Mouse (Mus musculus) kidney, adult 8-10 months (tissue): Measurements from ENCODE around the gene Olfr1349.
A peak's percentile ranks its signal among the peaks of the same experiment; 100 is the strongest.

Experiments used
- DNase-seq, 2 experiments: peaks; one replicate each; pipeline ENCODE4 v3.0.0; 2022

The Olfr1349 gene

DNA sequence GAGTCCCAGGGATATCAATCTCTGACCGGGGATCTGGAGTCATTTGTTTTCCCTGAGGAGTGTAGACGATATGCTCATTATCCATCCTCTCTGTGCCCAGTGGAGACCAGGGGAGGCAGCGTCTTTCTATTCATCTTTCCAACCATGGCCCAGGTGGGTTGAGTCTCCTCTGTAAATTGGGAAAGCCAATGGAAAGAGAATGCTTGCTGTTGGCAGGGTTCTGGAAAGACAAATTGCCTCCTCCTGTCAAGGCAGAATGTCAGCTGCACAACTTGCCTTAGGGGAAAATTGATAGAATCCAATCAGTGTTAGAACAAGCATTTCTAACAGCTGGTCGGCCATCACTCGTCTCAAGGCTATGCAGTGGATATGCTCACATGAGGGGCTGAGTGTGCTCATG is at the start of gene Olfr1349:
Olfr1349 (minus strand) TSS at position 101 of the 400 bp plus-strand sequence.
- DNase-seq, result no peak

DNA sequence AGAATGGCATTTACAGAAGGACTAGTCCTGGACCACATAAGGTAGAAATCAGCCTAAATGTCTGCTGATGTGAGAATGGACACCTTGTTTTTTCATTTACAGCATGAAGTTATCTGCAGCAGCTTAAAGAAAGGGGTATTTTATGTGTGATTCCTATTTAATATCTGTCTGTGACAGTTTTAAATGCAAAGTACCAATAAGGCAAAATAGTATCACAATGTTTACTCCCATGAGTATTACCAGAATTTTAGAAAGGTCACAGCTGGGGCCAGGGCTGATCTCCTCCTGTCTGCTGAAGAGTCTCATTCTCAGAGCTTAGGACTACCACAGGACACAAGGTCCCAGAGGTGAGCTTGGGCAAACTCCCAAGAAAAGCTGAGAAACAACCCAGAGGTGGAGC is 41.8 kb upstream of the Olfr1349 start, which contains the start of gene Olfr1350:
Olfr1350 (plus strand) TSS at position 301 of the 400 bp plus-strand sequence.
- DNase-seq, result no peak

DNA sequence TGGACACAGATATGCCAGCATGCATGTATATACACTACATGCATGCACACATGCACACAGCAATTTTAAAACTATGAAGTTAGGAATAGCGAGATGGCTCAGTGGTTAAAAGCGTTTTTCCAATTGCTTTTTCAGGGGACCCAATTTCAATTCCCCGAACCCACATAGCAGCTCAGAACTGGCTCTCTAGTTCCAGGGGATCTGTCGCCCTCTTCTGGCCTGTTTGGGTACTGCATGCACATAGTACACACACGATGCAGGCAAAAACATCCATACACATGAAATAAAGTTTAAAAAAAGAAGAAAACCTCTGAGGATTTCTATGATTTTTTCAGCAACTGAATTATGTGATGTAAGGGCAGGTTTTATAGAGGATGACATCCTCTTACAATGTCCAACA is 3.4 kb upstream of the Olfr1349 start:
- peak in 1 of 2 experiments; percentile 37 for DNase-seq

DNA sequence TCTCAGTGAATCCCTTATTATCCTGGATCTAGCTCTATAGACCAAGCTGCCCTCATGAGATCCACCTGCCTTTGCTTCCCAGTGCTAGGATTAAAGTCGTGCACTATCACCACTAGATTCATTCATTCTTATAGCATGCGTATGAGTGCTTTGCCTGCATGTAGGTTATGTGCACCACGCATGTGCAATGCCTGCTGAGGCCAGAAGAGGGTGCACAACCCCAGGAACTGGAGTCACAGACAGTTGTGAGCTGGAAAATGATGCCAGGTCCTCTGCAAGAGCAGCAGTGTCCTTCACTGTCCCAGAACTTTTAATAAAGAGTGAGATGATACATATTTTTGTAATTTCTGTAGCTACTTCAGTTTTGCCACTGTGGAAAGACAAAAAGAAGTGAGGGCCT is 2.3 kb upstream of the Olfr1349 start:
- no peak for DNase-seq

DNA sequence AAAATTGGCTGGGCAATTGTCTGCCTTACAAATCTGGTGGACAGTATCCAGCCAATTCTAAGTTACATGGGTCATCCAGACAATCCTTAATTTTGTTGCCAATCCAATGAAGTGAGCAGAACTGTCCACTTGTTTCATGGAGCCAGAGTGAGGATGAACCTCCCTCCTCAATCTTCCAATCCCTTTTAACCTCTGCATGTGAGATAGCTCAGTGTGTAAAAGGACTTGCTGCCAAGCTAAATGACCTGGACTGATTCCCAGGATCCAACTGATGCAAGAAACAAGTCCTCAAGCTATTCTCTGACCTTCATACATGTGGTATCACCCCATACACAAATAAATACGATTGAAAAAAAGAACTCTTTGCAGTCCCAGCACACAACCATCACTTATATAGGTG is 1.1 kb downstream of the Olfr1349 start:
- no peak for DNase-seq

DNA sequence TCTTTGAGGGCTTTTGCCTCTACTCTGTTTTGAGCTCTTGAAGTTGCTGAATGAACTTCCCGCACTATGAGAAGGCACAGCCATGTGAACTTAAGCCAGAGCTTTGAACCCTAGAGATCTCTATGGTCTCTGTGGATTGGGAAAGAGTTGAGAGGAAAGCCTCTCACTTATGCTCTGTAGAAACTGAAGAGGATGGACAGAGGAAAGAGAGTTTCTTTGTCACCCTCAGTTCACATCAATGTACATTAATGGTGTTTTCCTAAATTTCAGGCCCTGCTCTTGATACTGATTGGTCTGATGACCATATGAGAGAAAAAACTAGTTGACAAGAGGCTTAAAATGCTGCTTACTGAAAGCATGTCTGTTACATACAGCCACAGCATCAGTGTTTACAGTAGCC is 14.1 kb downstream of the Olfr1349 start, which contains the start of gene Olfr1348:
Olfr1348 (minus strand) TSS at position 101 of the 400 bp plus-strand sequence.
- no peak for DNase-seq

DNA sequence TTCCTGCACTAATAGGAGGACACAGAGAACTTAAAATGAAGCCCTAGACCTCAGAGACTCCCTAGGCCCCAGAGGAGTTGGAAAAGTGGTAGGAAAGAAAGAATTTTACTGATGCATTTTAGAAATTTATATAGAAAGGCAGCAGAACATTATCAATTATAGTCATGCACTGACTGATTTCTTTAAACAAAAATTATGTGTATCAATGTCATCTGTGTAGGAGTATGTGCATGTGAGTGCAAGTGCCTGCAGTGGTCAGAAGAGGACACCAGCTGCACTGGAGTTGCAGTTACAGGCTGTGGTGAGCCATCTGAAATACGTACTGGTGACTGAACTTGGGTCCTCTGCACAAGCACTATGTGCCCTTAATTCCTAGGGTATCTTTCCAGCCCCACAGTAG is 23.1 kb downstream of the Olfr1349 start, which contains the start of gene Olfr1347:
Olfr1347 (minus strand) TSS at position 101 of the 400 bp plus-strand sequence.
- no peak for DNase-seq

DNA sequence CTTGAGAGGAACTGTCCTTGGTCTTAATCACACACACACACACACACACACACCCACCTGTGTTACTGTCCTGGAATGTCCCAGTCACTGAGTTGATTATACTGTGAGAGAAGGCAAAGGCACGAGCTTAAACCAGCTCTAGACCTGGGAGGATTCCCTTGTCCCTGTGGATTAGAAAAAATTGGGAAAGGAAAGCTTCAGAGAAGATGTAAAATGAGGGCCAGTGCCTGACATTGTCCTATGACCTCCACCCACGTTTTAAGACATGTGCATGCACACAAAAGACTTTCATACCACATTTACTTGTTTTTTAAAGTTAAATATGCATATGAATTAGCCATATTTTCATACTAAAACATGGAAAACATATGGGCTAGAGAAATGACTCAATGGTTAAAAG is 35.9 kb downstream of the Olfr1349 start, which contains the start of gene Olfr5:
Olfr5 (minus strand) TSS at position 101 of the 400 bp plus-strand sequence.
- DNase-seq, result no peak

DNA sequence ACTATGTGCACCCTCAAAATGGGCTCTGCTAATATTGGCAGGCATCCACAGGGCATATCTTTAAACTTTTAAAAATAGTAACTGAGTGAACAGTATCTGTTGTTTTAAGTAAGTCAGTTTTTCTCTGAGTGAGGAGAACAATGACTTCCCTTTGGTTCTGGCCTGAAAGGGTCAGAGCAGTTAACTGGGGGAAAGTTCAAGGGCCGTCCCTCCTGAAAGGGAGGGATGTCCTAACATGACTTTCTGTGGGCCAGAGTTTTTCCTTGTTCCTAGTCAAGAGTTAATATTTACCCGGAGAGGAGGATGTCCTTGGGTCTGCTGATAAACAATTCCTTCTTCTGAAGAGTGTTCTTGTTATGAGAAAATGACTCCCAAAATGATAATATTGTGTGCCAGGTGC is 45.1 kb downstream of the Olfr1349 start:
- DNase-seq, result peak; percentile 67 to 68

DNA sequence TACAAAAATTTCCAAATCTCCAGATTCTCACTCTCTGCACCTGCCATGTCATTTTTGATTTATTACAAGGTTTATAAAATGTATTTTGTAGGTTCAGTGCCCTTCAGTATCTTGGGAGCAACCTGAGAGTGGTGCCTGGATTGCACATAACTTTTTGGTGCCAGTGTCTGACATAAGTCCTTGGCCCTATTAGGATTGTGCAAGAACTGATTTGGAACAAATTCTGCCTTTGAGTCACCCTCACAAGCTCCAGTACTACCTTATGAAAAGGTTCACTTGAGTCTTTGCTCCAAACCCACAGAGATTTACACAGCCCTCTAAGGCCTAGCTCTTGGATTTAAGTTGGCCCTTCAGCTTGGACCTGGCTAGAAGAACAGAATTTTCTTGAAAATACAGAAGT is 55.8 kb downstream of the Olfr1349 start, which contains the start of gene Olfr1346:
Olfr1346 (plus strand) TSS at position 151 of the 400 bp plus-strand sequence.
- no peak for DNase-seq
